9 mouse cellular contexts compared by ENCODE assay signal in the genomic region with DNA sequence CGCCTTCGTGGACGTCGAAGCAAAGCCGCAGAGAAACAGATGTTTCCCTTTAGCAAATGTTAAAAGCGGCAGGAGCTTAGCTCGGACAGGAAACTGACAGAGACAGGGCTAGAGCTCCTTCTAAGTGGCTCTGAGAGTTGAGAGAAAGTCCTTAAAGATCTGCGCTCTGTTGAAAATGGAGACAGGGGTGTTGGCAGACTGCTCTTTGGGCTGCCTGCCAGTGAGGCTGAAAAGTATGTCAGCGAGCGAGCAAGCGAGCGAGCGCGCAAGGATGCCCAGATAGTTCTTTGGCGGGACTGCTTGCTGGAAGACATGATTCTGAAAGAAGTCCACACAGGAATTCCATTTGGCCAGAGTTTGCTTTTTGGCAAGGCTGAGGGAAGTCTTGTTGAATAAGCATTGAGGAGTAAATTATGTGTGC.
DNase-seq lines count a peak whose midpoint lies in the region; ATAC-seq and TF ChIP-seq lines count a peak whose summit lies in the region.
"Had no signal": no experiment of that assay in that cellular context is flagged by ENCODE, and none has a peak within 500 bp of the region (broad histone marks: within the 10 kb centered on the region; RNA-seq: fewer than 3 reads in every experiment).

No protein-coding gene starts in this region.

- no peak for TF ChIP-seq POLR2A in liver, adult 2 months (IDR thresholded peaks at IDR 0.05; ENCODE audit: extremely low read depth, insufficient read depth, low read length)
- no peak for TF ChIP-seq POLR2A in thymus, adult 2 months (IDR thresholded peaks at IDR 0.05; ENCODE audit: control insufficient read depth, extremely low read depth, insufficient read depth, low read length, poor library complexity)

- H3K27ac ChIP-seq in hindbrain, embryonic 16.5 days (ENCODE audit: low read depth, low read length): no peak overlapping the region
- H3K27ac ChIP-seq in hindbrain, embryonic 13.5 days: no peak overlapping the region
- H3K27ac ChIP-seq in liver, adult 2 months (replicated peaks; ENCODE audit: insufficient read depth, low read depth, low read length): no peak overlapping the region
- H3K27ac ChIP-seq in thymus, adult 2 months (ENCODE audit: control insufficient read depth, insufficient read depth, low read length): no peak overlapping the region
- H3K27ac ChIP-seq: midbrain, embryonic 12.5 days had no signal

- TF ChIP-seq CTCF in liver, adult 2 months (IDR thresholded peaks at IDR 0.05; ENCODE audit: low read depth, low read length): no peak
- no peak for TF ChIP-seq CTCF in thymus, adult 2 months (IDR thresholded peaks at IDR 0.05; ENCODE audit: borderline replicate concordance, control insufficient read depth, extremely low read depth, insufficient read depth, low read length, poor library complexity)

- DNase-seq in cerebellum, postnatal 14 days: peak; percentile 82
- DNase-seq in gastrocnemius, postnatal 25 days: peak; percentile 65
- DNase-seq in kidney, postnatal 10 days: peak; percentile 65
- peak; percentile 20 for DNase-seq in liver, adult 2 months (ENCODE audit: extremely low read depth, low read depth, low spot score)
- peak; percentile 85 to 87 for DNase-seq in right cerebral cortex, postnatal 10 days (ENCODE audit: low spot score in 2 of 2)
- no peak for DNase-seq in thymus, adult 2 months

- H3K27me3 ChIP-seq in hindbrain, embryonic 16.5 days (replicated peaks; ENCODE audit: control insufficient read depth, insufficient read depth, low read length): no peaks in the 10 kb centered on the region
- no peaks in the 10 kb centered on the region for H3K27me3 ChIP-seq in hindbrain, embryonic 13.5 days
- H3K27me3 ChIP-seq in liver, adult 2 months (ENCODE audit: control insufficient read depth, insufficient read depth, low read length): no peaks in the 10 kb centered on the region
- no peaks in the 10 kb centered on the region for H3K27me3 ChIP-seq in thymus, adult 2 months (ENCODE audit: control insufficient read depth, insufficient read depth, low read length)
- H3K27me3 ChIP-seq: midbrain, embryonic 12.5 days had no signal

- no peaks in the 10 kb centered on the region for H3K4me1 ChIP-seq in hindbrain, embryonic 16.5 days (ENCODE audit: control insufficient read depth, insufficient read depth, low read depth, low read length)
- no peaks in the 10 kb centered on the region for H3K4me1 ChIP-seq in hindbrain, embryonic 13.5 days (replicated peaks)
- no peaks in the 10 kb centered on the region for H3K4me1 ChIP-seq in liver, adult 2 months (ENCODE audit: control insufficient read depth, insufficient read depth, low read length)
- no peaks in the 10 kb centered on the region for H3K4me1 ChIP-seq in thymus, adult 2 months (replicated peaks; ENCODE audit: control insufficient read depth, insufficient read depth, low read length)
- H3K4me1 ChIP-seq: midbrain, embryonic 12.5 days had no signal

- 71% methylated on average over 15 of the region's 15 CpGs for WGBS in hindbrain, embryonic 16.5 days
- 81% methylated on average over 15 of the region's 15 CpGs for WGBS in hindbrain, embryonic 13.5 days
- 77% methylated on average over 15 of the region's 15 CpGs for WGBS in liver, adult 2 months
- WGBS in thymus, adult 2 months: 40% methylated on average over 15 of the region's 15 CpGs

- no peak overlapping the region for H3K9ac ChIP-seq in hindbrain, embryonic 16.5 days (ENCODE audit: low read depth, low read length)
- no peak overlapping the region for H3K9ac ChIP-seq in hindbrain, embryonic 13.5 days
- no peak overlapping the region for H3K9ac ChIP-seq in liver, adult 2 months (ENCODE audit: low read depth, low read length)
- H3K9ac ChIP-seq: midbrain, embryonic 12.5 days had no signal

- H3K4me3 ChIP-seq in hindbrain, embryonic 16.5 days (ENCODE audit: low read length): no peak overlapping the region
- H3K4me3 ChIP-seq in hindbrain, embryonic 13.5 days: no peak overlapping the region
- H3K4me3 ChIP-seq in liver, adult 2 months (ENCODE audit: insufficient read depth, low read depth, low read length): peak overlapping the region; percentile 21; the same call in 1 of the 2 replicates
- H3K4me3 ChIP-seq in thymus, adult 2 months (ENCODE audit: control insufficient read depth, insufficient read depth, low read length): no peak overlapping the region
- H3K4me3 ChIP-seq: midbrain, embryonic 12.5 days had no signal

- no peaks in the 10 kb centered on the region for H3K79me2 ChIP-seq in liver, adult 2 months (ENCODE audit: control insufficient read depth, insufficient read depth, low read length)

- ATAC-seq in hindbrain, embryonic 16.5 days: peak; percentile 92
- no peak for ATAC-seq in hindbrain, embryonic 13.5 days (ENCODE audit: low FRiP score)

- H3K36me3 ChIP-seq in hindbrain, embryonic 16.5 days (ENCODE audit: control insufficient read depth, insufficient read depth, low read length): no peaks in the 10 kb centered on the region
- H3K36me3 ChIP-seq in hindbrain, embryonic 13.5 days: no peaks in the 10 kb centered on the region
- H3K36me3 ChIP-seq in liver, adult 2 months (ENCODE audit: control insufficient read depth, insufficient read depth, low read length): no peaks in the 10 kb centered on the region
- no peaks in the 10 kb centered on the region for H3K36me3 ChIP-seq in thymus, adult 2 months (ENCODE audit: control insufficient read depth, insufficient read depth, low read length)
- H3K36me3 ChIP-seq: midbrain, embryonic 12.5 days had no signal

- peak overlapping the region; percentile 16 for H3K4me2 ChIP-seq in hindbrain, embryonic 16.5 days (ENCODE audit: low read length)
- no peak overlapping the region for H3K4me2 ChIP-seq in hindbrain, embryonic 13.5 days
- H3K4me2 ChIP-seq: midbrain, embryonic 12.5 days had no signal

- no peaks in the 10 kb centered on the region for H3K9me3 ChIP-seq in hindbrain, embryonic 16.5 days (ENCODE audit: control insufficient read depth, low read length)
- no peaks in the 10 kb centered on the region for H3K9me3 ChIP-seq in hindbrain, embryonic 13.5 days
- H3K9me3 ChIP-seq: midbrain, embryonic 12.5 days had no signal
